Mouse (Mus musculus): Measurements from ENCODE around the gene Gm45623. TPM values are rescaled to one million over a fixed set of nuclear protein-coding genes. Genes with fewer than 3 reads are reported as not detected.
A peak's percentile ranks its signal among the peaks of the same experiment; 100 is the strongest.

Gm45623 gene
- polyA plus RNA-seq, 1 experiment from 2014 or later = not detected

- H3K4me1 ChIP-seq (replicated peaks; ENCODE audit: control insufficient read depth, insufficient read depth, low read length) = no peaks in the 10 kb centered on the region; the same call in 1 of the 2 replicates
- whole genome bisulfite sequencing = 67% methylated on average over 13 of the region's 13 CpGs
- no peak overlapping the region for H3K4me2 ChIP-seq (replicated peaks; ENCODE audit: low read depth, low read length)
- DNase-seq (ENCODE audit: low spot score) (no peak), ATAC-seq (ENCODE audit: low FRiP score) (no peak)
- H3K4me3 ChIP-seq (ENCODE audit: low read depth, low read length) = no peak overlapping the region
- H3K27me3 ChIP-seq (ENCODE audit: control insufficient read depth, insufficient read depth, low read length) = no peaks in the 10 kb centered on the region
- H3K9me3 ChIP-seq (ENCODE audit: control insufficient read depth, low read length) = no peaks in the 10 kb centered on the region
- H3K27ac ChIP-seq (ENCODE audit: low read depth, low read length) = no peak overlapping the region
- H3K36me3 ChIP-seq (ENCODE audit: control insufficient read depth, insufficient read depth, low read length) = no peaks in the 10 kb centered on the region
- no peak overlapping the region for H3K9ac ChIP-seq (ENCODE audit: low read depth, low read length)
Observed at GRCm38 (mm10) chr13:56780746-56781469, 27.3 kb upstream of the Gm45623 start.

GRCm38 (mm10) chr13:56774304-56774703 is 20.7 kb upstream of the Gm45623 start:
- DNase-seq (ENCODE audit: low spot score) = peak; percentile 49
- Histone ChIP-seq H3K36me3 (ENCODE audit: control insufficient read depth, insufficient read depth, low read length) (no peaks in the 10 kb centered on the region), H3K27ac (ENCODE audit: low read depth, low read length) (peak overlapping the region; percentile 47; the same call in 1 of the 2 replicates), H3K9ac (ENCODE audit: low read depth, low read length) (no peak overlapping the region), H3K4me3 (ENCODE audit: low read depth, low read length) (no peak overlapping the region), H3K9me3 (ENCODE audit: control insufficient read depth, low read length) (no peaks in the 10 kb centered on the region), H3K4me1 (replicated peaks; ENCODE audit: control insufficient read depth, insufficient read depth, low read length) (peaks cover 9% of the 10 kb centered on the region), H3K27me3 (ENCODE audit: control insufficient read depth, insufficient read depth, low read length) (no peaks in the 10 kb centered on the region), H3K4me2 (replicated peaks; ENCODE audit: low read depth, low read length) (no peak overlapping the region)
- WGBS = 34% methylated on average over 5 of the region's 5 CpGs
- peak; percentile 59 for ATAC-seq (ENCODE audit: low FRiP score)

GRCm38 (mm10) chr13:56773262-56773870 is 19.7 kb upstream of the Gm45623 start:
- H3K27ac ChIP-seq (ENCODE audit: low read depth, low read length) = no peak overlapping the region
- H3K27me3 ChIP-seq (ENCODE audit: control insufficient read depth, insufficient read depth, low read length) = no peaks in the 10 kb centered on the region
- peaks cover 11% of the 10 kb centered on the region for H3K4me1 ChIP-seq (replicated peaks; ENCODE audit: control insufficient read depth, insufficient read depth, low read length)
- no peaks in the 10 kb centered on the region for H3K36me3 ChIP-seq (ENCODE audit: control insufficient read depth, insufficient read depth, low read length)
- H3K4me3 ChIP-seq (ENCODE audit: low read depth, low read length) = no peak overlapping the region
- H3K4me2 ChIP-seq (replicated peaks; ENCODE audit: low read depth, low read length) = no peak overlapping the region
- no peak overlapping the region for H3K9ac ChIP-seq (ENCODE audit: low read depth, low read length)
- ATAC-seq (ENCODE audit: low FRiP score) = no peak
- DNase-seq (ENCODE audit: low spot score) = no peak
- H3K9me3 ChIP-seq (ENCODE audit: control insufficient read depth, low read length) = no peaks in the 10 kb centered on the region
- 56% methylated on average over 14 of the region's 14 CpGs for WGBS

GRCm38 (mm10) chr13:56772592-56772991 is 19.0 kb upstream of the Gm45623 start:
- Histone ChIP-seq H3K36me3 (ENCODE audit: control insufficient read depth, insufficient read depth, low read length) (no peaks in the 10 kb centered on the region), H3K4me1 (replicated peaks; ENCODE audit: control insufficient read depth, insufficient read depth, low read length) (peaks cover 11% of the 10 kb centered on the region), H3K27ac (ENCODE audit: low read depth, low read length) (no peak overlapping the region), H3K9me3 (ENCODE audit: control insufficient read depth, low read length) (no peaks in the 10 kb centered on the region), H3K27me3 (ENCODE audit: control insufficient read depth, insufficient read depth, low read length) (no peaks in the 10 kb centered on the region), H3K4me2 (replicated peaks; ENCODE audit: low read depth, low read length) (no peak overlapping the region), H3K4me3 (ENCODE audit: low read depth, low read length) (no peak overlapping the region), H3K9ac (ENCODE audit: low read depth, low read length) (no peak overlapping the region)
- no peak for DNase-seq (ENCODE audit: low spot score)
- 50% methylated on average over 3 of the region's 3 CpGs for WGBS
- no peak for ATAC-seq (ENCODE audit: low FRiP score)

GRCm38 (mm10) chr13:56770786-56771185 is 17.2 kb upstream of the Gm45623 start:
- H3K4me1 ChIP-seq (replicated peaks; ENCODE audit: control insufficient read depth, insufficient read depth, low read length) = peaks cover 11% of the 10 kb centered on the region
- no peak overlapping the region for H3K27ac ChIP-seq (ENCODE audit: low read depth, low read length)
- ATAC-seq (ENCODE audit: low FRiP score) (no peak), DNase-seq (ENCODE audit: low spot score) (no peak)
- WGBS = 73% methylated on average over 5 of the region's 5 CpGs
- no peaks in the 10 kb centered on the region for H3K9me3 ChIP-seq (ENCODE audit: control insufficient read depth, low read length)
- H3K27me3 ChIP-seq (ENCODE audit: control insufficient read depth, insufficient read depth, low read length) = no peaks in the 10 kb centered on the region
- H3K36me3 ChIP-seq (ENCODE audit: control insufficient read depth, insufficient read depth, low read length) = no peaks in the 10 kb centered on the region
- H3K4me3 ChIP-seq (ENCODE audit: low read depth, low read length) = no peak overlapping the region
- H3K9ac ChIP-seq (ENCODE audit: low read depth, low read length) = no peak overlapping the region
- no peak overlapping the region for H3K4me2 ChIP-seq (replicated peaks; ENCODE audit: low read depth, low read length)

GRCm38 (mm10) chr13:56770136-56770578 is 16.5 kb upstream of the Gm45623 start:
- Histone ChIP-seq H3K9ac (ENCODE audit: low read depth, low read length) (no peak overlapping the region), H3K36me3 (ENCODE audit: control insufficient read depth, insufficient read depth, low read length) (no peaks in the 10 kb centered on the region), H3K4me2 (replicated peaks; ENCODE audit: low read depth, low read length) (no peak overlapping the region), H3K9me3 (ENCODE audit: control insufficient read depth, low read length) (no peaks in the 10 kb centered on the region), H3K27ac (ENCODE audit: low read depth, low read length) (no peak overlapping the region), H3K27me3 (ENCODE audit: control insufficient read depth, insufficient read depth, low read length) (no peaks in the 10 kb centered on the region), H3K4me1 (replicated peaks; ENCODE audit: control insufficient read depth, insufficient read depth, low read length) (peaks cover 13% of the 10 kb centered on the region), H3K4me3 (ENCODE audit: low read depth, low read length) (no peak overlapping the region)
- ATAC-seq (ENCODE audit: low FRiP score) (peak; percentile 50), DNase-seq (ENCODE audit: low spot score) (peak; percentile 28)
- 44% methylated on average over 1 of the region's 1 CpGs for WGBS

GRCm38 (mm10) chr13:56769431-56769830 is 15.8 kb upstream of the Gm45623 start:
- H3K4me1 ChIP-seq (replicated peaks; ENCODE audit: control insufficient read depth, insufficient read depth, low read length) = peaks cover 14% of the 10 kb centered on the region
- H3K27ac ChIP-seq (ENCODE audit: low read depth, low read length) = peak overlapping the region; percentile 20; the same call in 1 of the 2 replicates
- no peak overlapping the region for H3K4me3 ChIP-seq (ENCODE audit: low read depth, low read length)
- H3K27me3 ChIP-seq (ENCODE audit: control insufficient read depth, insufficient read depth, low read length) = no peaks in the 10 kb centered on the region
- WGBS = 45% methylated on average over 4 of the region's 4 CpGs
- H3K9me3 ChIP-seq (ENCODE audit: control insufficient read depth, low read length) = no peaks in the 10 kb centered on the region
- no peak overlapping the region for H3K4me2 ChIP-seq (replicated peaks; ENCODE audit: low read depth, low read length)
- DNase-seq (ENCODE audit: low spot score) (peak; percentile 38), ATAC-seq (ENCODE audit: low FRiP score) (no peak)
- no peak overlapping the region for H3K9ac ChIP-seq (ENCODE audit: low read depth, low read length)
- H3K36me3 ChIP-seq (ENCODE audit: control insufficient read depth, insufficient read depth, low read length) = no peaks in the 10 kb centered on the region

- no peak overlapping the region for H3K4me2 ChIP-seq (replicated peaks; ENCODE audit: low read depth, low read length)
- H3K9ac ChIP-seq (ENCODE audit: low read depth, low read length) = no peak overlapping the region
- H3K36me3 ChIP-seq (ENCODE audit: control insufficient read depth, insufficient read depth, low read length) = no peaks in the 10 kb centered on the region
- H3K27ac ChIP-seq (ENCODE audit: low read depth, low read length) = no peak overlapping the region
- H3K4me3 ChIP-seq (ENCODE audit: low read depth, low read length) = no peak overlapping the region
- ATAC-seq (ENCODE audit: low FRiP score) (no peak), DNase-seq (ENCODE audit: low spot score) (no peak)
- WGBS = 55% methylated on average over 5 of the region's 5 CpGs
- H3K9me3 ChIP-seq (ENCODE audit: control insufficient read depth, low read length) = no peaks in the 10 kb centered on the region
- 0 out of 2 replicates have a peak, but pooled peaks cover 11% of the 10 kb centered on the region for H3K4me1 ChIP-seq (replicated peaks; ENCODE audit: control insufficient read depth, insufficient read depth, low read length)
- no peaks in the 10 kb centered on the region for H3K27me3 ChIP-seq (ENCODE audit: control insufficient read depth, insufficient read depth, low read length)
Observed at GRCm38 (mm10) chr13:56766211-56766610, 12.6 kb upstream of the Gm45623 start.
